Mouse (Mus musculus) bone marrow macrophage, adult 2 months (primary cell): Measurements from ENCODE around the gene Mcrip1.

Experiments used
- CTCF ChIP-seq: IDR thresholded peaks from 2 replicates; pipeline ENCODE4 v1.5.1; 2012; ENCODE audit warnings: low read depth, mild to moderate bottlenecking, low read length, moderate library complexity
- POLR2A ChIP-seq: IDR thresholded peaks from 2 replicates; pipeline ENCODE4 v1.6.1; 2012; ENCODE audit warnings: mild to moderate bottlenecking, low read depth, low read length, borderline replicate concordance

DNA sequence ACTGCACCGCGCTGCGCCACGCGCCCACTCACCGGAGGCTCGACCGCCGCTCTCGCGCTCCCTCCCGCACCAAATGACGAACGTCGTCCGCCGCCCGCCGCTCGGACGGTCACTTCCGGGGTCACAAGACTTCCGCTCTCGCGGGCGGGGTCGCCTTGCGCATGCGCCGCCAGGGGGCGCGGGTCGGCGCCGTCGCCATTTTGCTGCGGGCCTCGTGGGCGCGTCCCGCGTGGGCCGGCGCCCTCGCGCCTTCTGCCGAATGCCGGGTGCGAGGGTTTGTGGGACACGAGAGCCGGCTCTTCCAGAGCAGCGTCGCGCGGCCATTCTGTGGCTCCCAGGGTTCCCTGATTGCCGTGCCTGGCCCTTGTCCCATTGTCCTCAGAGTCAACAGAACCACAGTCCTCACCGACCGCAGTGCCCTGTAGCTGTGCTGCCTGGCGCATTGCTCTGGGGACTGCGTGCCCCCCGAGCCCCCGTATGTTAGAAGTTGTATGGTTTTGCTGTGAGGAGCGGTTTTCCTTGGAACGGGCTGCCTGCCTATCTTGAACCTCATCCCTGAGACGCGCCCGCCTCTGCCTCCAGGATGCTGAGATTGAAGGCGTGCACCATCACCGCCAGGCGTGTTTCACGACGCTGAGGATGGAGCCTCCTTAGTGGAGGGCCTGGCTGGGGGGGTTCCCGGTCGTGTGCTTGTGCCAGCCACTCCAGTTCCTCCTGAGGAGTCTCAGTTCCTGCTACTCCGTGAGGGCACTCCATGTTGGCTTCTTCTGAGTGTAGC lies 32.2 kb upstream of the Mcrip1 start, which contains the start of gene Arhgdia:
- TF ChIP-seq POLR2A (no peak), CTCF (no peak)
